Mouse (Mus musculus) thymus, postnatal 25 days (tissue): ENCODE measurements at regions not wholly inside any gene's neighbourhood (a gene's known extent, or its start where the extent isn't known, plus 50 kb on each side); places are given as distances from the start of the nearest gene placed in this dataset.

Source experiments
- DNase-seq: peaks from one replicate; pipeline ENCODE4 v3.0.0; 2022

GRCm38 (mm10) chr4:55727178-55727577 lies 194.9 kb upstream of the Klf4 start:
- DNase-seq: no peak

DNA sequence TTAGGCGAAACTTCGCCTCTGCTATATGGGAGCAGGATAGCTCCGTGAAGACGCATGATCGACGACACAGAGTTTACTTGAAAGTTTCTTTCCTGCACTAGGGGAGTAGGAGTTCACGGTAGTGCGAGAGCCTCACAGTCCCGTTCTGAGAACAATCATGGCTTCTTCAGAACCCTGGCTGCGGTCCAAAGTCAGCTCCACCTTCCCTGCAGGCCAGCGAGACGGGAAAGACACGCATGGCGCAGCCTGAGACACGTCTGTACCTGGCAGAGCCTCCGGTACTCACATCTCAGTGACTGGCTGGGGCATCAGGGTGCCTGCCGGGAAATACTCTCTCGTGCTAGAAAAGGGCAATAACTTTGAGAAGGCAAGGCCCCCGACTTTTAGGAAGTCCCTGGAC lies 193.8 kb upstream of the Klf4 start:
- no peak for DNase-seq

- DNase-seq: no peak
Observed at GRCm38 (mm10) chr4:55724286-55724685, 192.0 kb upstream of the Klf4 start.

- DNase-seq: no peak
Observed at GRCm38 (mm10) chr4:55723124-55723523, 190.9 kb upstream of the Klf4 start.

DNA sequence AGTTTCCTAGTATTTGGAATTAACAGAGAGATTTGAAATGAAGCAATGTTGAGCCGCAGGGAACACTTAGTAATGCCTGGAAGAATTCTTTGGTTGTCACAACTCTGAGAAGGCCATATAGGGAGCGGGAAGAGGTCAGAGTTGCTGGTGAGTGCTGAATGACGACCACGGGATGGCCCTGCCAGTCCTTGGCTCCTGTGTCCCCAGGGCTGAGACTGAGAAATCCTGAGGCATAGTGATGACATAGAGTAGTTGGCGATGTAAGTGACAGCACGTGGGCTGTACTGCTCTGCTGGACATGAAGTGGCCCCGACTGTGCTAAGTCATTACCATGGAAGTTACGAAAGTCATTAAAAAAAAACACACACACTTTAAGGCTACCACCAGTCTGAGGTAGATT lies 190.1 kb upstream of the Klf4 start:
- no peak for DNase-seq

DNA sequence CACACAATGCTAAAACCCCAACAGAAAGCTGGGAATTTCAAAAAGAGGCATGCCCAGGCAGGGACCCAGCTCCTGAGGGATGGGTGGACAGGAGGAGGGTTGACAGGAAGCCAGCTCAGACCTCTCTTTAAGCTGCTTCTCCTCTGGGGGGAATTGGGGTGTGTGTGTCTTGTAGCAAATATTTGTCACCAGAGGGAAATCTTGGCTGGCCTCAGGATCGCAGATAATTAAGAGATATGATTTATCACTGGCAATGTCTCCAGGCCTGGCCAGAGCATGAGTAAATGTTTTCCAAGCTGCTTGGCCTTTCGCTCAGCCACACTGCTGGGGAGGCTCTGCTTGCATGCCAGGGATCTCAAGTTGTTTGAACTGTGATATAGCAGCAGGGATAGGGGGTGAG lies 189.6 kb upstream of the Klf4 start:
- DNase-seq: no peak

DNA sequence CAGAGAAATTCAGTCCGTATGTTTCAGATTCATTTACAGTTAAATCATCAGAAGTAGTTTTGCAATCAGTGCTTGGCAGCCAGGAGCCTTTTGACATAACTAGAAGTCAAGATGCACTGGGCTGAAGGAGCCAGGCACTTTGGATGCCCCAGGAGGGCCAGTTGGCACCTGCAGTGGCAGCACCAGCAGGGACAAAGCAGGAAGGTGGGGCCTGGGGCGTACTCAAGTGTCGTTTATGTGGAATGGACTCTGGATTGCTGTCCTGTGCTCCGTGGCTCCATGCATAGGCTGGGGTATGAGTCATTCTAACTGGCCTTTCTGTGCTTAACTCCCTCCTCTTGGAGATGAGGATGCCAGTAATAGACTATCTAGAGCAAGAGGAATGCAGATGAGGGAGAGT lies 186.2 kb upstream of the Klf4 start:
- no peak for DNase-seq

DNA sequence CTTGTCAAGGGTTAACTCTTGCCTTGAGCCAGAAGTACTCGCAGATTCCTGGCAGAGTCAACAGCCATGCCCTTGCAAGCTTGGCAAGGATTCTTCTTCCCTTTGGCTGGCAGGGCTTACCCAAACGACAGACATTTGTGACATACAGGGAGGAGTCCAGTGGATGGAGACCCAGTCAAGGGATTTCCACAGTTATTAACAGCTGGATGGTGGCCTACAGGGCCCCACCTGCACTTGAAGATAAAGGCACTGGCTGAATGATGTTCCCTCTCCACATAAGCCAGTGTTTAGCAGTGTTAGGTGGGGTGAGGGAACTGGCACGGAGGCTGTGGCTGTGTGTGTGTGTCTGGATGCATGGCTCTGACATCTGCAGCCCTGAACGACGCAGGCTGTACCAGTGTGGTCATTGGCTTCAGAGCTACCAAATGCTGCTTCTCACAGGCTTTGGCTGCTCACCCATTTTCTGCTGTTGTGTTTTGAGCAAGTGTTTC lies 183.9 kb upstream of the Klf4 start:
- no peak for DNase-seq

DNA sequence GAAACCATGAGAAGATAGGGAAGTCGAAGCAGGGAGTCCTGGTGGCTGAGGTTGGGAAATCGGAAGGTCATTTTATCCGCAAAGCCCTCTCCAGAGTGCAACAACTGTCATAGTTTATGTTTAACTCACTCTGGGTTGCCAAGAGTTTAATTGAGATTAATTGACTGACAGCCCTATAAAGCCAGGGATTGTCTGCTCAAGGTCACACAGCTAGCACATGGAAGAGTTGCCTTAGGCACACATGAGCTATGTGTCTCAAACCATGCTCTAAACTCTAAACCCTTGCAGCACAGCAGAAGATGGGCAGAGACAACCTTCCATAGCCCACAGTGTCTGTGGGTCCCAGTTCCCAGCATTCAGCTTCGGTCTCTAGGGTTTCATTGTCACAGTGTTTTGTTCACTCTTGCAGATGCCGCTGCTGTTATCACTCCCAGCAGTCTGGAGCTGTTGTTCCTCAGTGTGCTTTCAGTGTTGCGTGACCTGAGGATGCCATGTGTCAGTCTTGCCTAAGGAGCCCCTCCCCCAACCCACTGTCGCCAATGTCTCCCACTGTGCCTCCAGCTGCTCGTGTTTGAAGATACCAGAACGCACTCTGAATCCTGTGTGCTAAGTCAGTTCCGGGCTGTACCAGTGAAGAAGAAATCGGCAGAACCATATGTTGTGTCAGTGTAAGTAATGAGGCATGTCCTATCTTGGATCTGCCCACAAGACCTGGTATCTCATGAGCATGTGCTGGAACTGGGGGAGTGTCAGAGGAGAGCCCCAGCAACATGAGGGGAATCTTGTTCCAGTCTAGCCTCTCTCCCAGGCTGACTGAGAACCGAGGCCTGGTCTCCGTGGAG lies 179.5 kb upstream of the Klf4 start:
- DNase-seq: no peak

DNA sequence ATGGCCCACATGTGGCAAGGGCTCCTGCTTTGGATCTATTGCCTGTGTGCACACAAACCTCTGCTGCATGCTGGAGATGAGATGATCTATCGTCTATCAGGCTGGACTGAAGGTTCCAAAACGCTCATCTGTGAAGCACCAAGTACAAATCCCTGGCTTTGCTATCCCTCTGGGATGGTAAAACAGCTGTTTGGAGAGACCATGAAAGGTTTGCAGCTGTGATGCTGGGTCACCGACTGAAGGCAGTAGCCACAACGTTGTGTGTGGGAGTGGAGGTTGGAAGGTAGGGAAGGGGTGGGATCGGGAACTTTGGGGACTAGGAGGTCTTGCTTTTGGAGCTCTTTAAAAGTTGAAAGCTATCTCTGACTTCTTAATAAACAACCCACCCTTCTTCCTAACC lies 178.2 kb upstream of the Klf4 start:
- no peak for DNase-seq

GRCm38 (mm10) chr4:55708808-55709207 lies 176.5 kb upstream of the Klf4 start:
- no peak for DNase-seq

GRCm38 (mm10) chr4:55707916-55708315 lies 175.7 kb upstream of the Klf4 start:
- DNase-seq: no peak

GRCm38 (mm10) chr4:55704921-55705320 lies 172.7 kb upstream of the Klf4 start:
- no peak for DNase-seq

GRCm38 (mm10) chr4:55703346-55703916 lies 171.2 kb upstream of the Klf4 start:
- DNase-seq: no peak

DNA sequence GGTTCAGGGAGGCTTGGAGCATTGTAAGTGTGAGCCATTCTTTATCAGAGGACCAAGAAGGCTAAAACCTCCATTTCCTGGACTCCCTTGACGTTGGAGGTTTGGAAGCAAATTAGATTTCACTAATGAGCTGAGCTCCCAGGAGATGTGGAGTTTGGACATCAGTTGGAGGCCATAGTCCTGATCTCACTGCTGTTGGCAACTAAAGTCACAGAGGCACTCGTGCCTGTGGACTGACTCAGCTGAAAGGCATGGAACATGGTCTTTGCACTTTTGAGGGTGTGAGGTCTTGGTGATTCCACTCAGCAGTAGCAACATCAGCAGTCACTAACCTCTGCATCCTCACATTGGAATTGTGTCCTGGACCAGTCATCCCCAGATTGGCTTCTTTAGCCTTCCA lies 169.1 kb upstream of the Klf4 start:
- no peak for DNase-seq

- no peak for DNase-seq
Observed at GRCm38 (mm10) chr4:55699917-55700316, 167.7 kb upstream of the Klf4 start.

GRCm38 (mm10) chr4:55699161-55699560 lies 166.9 kb upstream of the Klf4 start:
- DNase-seq: no peak

DNA sequence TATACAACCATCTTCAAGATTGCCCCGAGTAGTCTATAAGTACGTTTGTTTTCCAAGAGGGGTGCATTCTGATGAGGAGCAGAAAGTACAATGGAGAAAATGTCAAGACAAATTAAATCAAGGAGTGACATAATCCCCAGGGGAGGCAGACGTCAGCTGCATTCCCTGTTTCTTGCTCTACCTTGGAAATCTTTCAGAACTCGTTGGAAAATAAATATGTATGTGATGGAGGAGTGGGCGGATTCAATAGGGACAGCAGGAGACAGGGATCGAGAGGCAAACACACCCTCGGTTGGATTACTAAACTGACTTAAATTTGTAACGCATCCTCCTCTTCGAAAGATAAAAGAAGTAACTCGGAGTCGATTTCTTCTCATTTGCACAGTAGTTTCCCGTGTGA lies 164.8 kb upstream of the Klf4 start:
- no peak for DNase-seq

DNA sequence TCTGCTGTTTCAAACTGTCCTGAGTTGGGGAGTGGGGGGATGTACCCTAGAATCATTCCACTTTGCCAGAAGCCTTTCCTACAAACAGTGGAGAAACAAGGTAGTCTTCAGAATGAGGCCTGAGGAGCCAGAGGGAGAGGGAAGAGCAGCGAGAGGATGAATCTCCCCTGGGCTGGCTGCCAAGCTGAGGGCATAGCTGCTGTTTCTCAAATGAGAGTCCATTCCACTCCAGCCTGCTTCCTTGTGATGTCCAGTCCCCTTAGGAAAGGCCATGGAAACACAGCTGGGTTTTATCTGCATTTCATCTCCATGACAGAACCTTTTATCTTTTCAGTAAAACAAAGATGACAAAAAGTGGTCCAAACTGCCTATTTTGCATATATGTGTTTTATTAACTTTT lies 164.2 kb upstream of the Klf4 start:
- no peak for DNase-seq

GRCm38 (mm10) chr4:55695246-55695645 lies 163.0 kb upstream of the Klf4 start:
- no peak for DNase-seq

DNA sequence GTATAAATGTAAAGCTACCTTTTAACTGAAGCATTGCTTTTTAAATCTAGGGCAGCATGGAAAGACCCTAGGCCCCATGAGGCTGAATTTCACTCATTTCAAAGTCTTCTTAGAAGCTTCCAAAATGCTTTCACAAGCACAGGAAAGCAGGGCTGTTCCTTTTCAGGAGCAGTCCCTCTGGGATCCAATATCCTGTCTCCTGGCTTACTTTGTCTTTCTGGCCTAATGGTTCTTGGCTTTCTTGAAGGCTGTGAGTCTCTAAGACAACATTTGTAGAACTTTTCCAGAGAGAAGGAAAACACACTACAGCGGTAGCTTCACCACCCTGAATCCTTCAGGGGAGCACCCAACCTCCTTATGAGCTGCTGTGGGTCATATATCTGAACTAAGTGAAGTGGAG lies 157.2 kb upstream of the Klf4 start:
- no peak for DNase-seq

- DNase-seq: no peak
Observed at GRCm38 (mm10) chr4:55686771-55687170, 154.5 kb upstream of the Klf4 start.

GRCm38 (mm10) chr4:55672288-55672687 lies 140.0 kb upstream of the Klf4 start:
- no peak for DNase-seq

DNA sequence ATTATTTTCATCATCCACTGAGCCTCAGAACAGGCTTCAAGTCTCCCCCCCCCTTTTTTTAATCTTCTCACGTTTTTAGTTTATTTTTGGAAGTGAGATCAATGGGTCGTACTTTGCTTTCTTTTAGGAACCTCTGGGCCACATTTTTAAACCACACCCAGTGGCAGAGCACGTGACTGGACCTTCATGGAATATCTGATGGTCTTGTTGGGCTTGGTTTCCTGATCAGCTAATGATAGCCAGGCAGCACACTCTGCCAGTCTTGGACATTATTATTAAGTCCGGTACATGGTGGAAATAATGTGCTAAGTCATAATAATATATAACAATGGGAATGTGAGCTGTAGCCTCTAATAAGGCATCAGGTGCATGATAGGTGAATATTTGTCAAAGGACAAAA lies 138.0 kb upstream of the Klf4 start:
- no peak for DNase-seq

- DNase-seq: no peak
Observed at GRCm38 (mm10) chr4:55664822-55665221, 132.6 kb upstream of the Klf4 start.
